Mouse (Mus musculus) forebrain, embryonic 13.5 days (tissue): ENCODE data around the gene Prss48. TPM values are rescaled to one million over a fixed set of nuclear protein-coding genes. Genes with fewer than 3 reads are reported as not detected.

Source experiments
- ATAC-seq: fragments of 200-750 bp; cut with Nextera tagmentation; 2 replicates; pipeline ENCODE4 v1.8.0; 2017
- H3K27ac ChIP-seq: fragments of 300-500 bp; sonication (generic); 2 replicates; pipeline ENCODE4 v1.5.1; 2015; ENCODE audit warnings: inconsistent platforms, mild to moderate bottlenecking, moderate library complexity
- H3K27me3 ChIP-seq: fragments of 300-500 bp; sonication (generic); 2 replicates; pipeline ENCODE4 v1.6.1; 2015; ENCODE audit warnings: mild to moderate bottlenecking, inconsistent platforms
- H3K36me3 ChIP-seq: fragments of 300-500 bp; sonication (generic); 2 replicates; pipeline ENCODE4 v1.6.1; 2015; ENCODE audit warnings: mild to moderate bottlenecking, inconsistent platforms; ENCODE audit not compliant: poor library complexity, severe bottlenecking
- H3K4me1 ChIP-seq: fragments of 300-500 bp; sonication (generic); 2 replicates; pipeline ENCODE4 v1.6.1; 2015; ENCODE audit warnings: inconsistent platforms
- H3K4me2 ChIP-seq: fragments of 300-500 bp; sonication (generic); 2 replicates; pipeline ENCODE4 v1.6.1; 2015; ENCODE audit warnings: inconsistent platforms, mild to moderate bottlenecking, moderate library complexity
- H3K4me3 ChIP-seq: fragments of 300-500 bp; sonication (generic); 2 replicates; pipeline ENCODE4 v1.5.1; 2015; ENCODE audit warnings: mild to moderate bottlenecking, inconsistent platforms
- H3K9ac ChIP-seq: fragments of 300-500 bp; sonication (generic); 2 replicates; pipeline ENCODE4 v1.6.1; 2015; ENCODE audit warnings: mild to moderate bottlenecking, inconsistent platforms
- H3K9me3 ChIP-seq: fragments of 300-500 bp; sonication (generic); replicated peaks from 2 replicates; pipeline ENCODE4 v1.6.1; 2016; ENCODE audit warnings: inconsistent platforms
- WGBS: fragments of 180-500 bp; shearing (Covaris S2); methylation state at CpG from one replicate; pipeline ENCODE4 v1.1.7; 2015; 5-methylcytosine and 5-hydroxymethylcytosine counted together
- polyA plus RNA-seq: library from polyadenylated mRNA; unstranded; fragments of >200 nt; fragmentation: Nextera tagmentation; extraction: Ambion mirVana; gene quantifications from 2 replicates; pipeline ENCODE4 v1.2.1, GENCODE M21; 2015

Gene Prss48
- polyA plus RNA-seq, 1 experiment from 2014 or later, result not detected

GRCm38 (mm10) chr3:86024065-86024795 lies 21.9 kb upstream of the Prss48 start:
- Histone ChIP-seq H3K9ac (no peak overlapping the region), H3K27me3 (no peaks in the 10 kb centered on the region), H3K4me3 (no peak overlapping the region), H3K27ac (no peak overlapping the region), H3K4me1 (no peaks in the 10 kb centered on the region), H3K36me3 (no peaks in the 10 kb centered on the region), H3K4me2 (no peak overlapping the region), H3K9me3 (no peaks in the 10 kb centered on the region)
- 92% methylated on average over 12 of the region's 12 CpGs for WGBS
- ATAC-seq, result no peak

- Histone ChIP-seq H3K4me3 (no peak overlapping the region), H3K27me3 (no peaks in the 10 kb centered on the region), H3K36me3 (no peaks in the 10 kb centered on the region), H3K4me1 (no peaks in the 10 kb centered on the region), H3K27ac (no peak overlapping the region), H3K9ac (no peak overlapping the region), H3K9me3 (no peaks in the 10 kb centered on the region), H3K4me2 (no peak overlapping the region)
- whole genome bisulfite sequencing, result 94% methylated on average over 4 of the region's 4 CpGs
- no peak for ATAC-seq
These were observed 19.4 kb upstream of the Prss48 start for GRCm38 (mm10) chr3:86021651-86022050.

- no peak overlapping the region for H3K4me3 ChIP-seq
- no peaks in the 10 kb centered on the region for H3K4me1 ChIP-seq
- no peaks in the 10 kb centered on the region for H3K27me3 ChIP-seq
- H3K9me3 ChIP-seq, result no peaks in the 10 kb centered on the region
- no peak for ATAC-seq
- H3K27ac ChIP-seq, result no peak overlapping the region
- 92% methylated on average over 16 of the region's 16 CpGs for WGBS
- no peak overlapping the region for H3K4me2 ChIP-seq
- H3K36me3 ChIP-seq, result no peaks in the 10 kb centered on the region
- no peak overlapping the region for H3K9ac ChIP-seq
These were observed 18.8 kb upstream of the Prss48 start for GRCm38 (mm10) chr3:86020921-86021650.

GRCm38 (mm10) chr3:86017484-86017883 lies 15.2 kb upstream of the Prss48 start:
- Histone ChIP-seq H3K9ac (no peak overlapping the region), H3K4me2 (no peak overlapping the region), H3K4me1 (no peaks in the 10 kb centered on the region), H3K27me3 (no peaks in the 10 kb centered on the region), H3K9me3 (no peaks in the 10 kb centered on the region), H3K36me3 (no peaks in the 10 kb centered on the region), H3K27ac (no peak overlapping the region), H3K4me3 (no peak overlapping the region)
- ATAC-seq, result peak; percentile 81
- WGBS, result 68% methylated on average over 8 of the region's 8 CpGs

GRCm38 (mm10) chr3:86016965-86017364 lies 14.7 kb upstream of the Prss48 start:
- Histone ChIP-seq H3K9ac (no peak overlapping the region), H3K4me2 (no peak overlapping the region), H3K9me3 (no peaks in the 10 kb centered on the region), H3K4me3 (no peak overlapping the region), H3K4me1 (no peaks in the 10 kb centered on the region), H3K27me3 (no peaks in the 10 kb centered on the region), H3K36me3 (no peaks in the 10 kb centered on the region), H3K27ac (no peak overlapping the region)
- no peak for ATAC-seq
- 98% methylated on average over 1 of the region's 1 CpGs for WGBS

- no peak overlapping the region for H3K27ac ChIP-seq
- H3K36me3 ChIP-seq, result no peaks in the 10 kb centered on the region
- H3K9me3 ChIP-seq, result no peaks in the 10 kb centered on the region
- no peak overlapping the region for H3K4me2 ChIP-seq
- no peaks in the 10 kb centered on the region for H3K4me1 ChIP-seq
- H3K9ac ChIP-seq, result no peak overlapping the region
- H3K27me3 ChIP-seq, result no peaks in the 10 kb centered on the region
- no peak for ATAC-seq
- 90% methylated on average over 10 of the region's 10 CpGs for WGBS
- H3K4me3 ChIP-seq, result no peak overlapping the region
These were observed 11.5 kb upstream of the Prss48 start for GRCm38 (mm10) chr3:86013837-86014236.

- Histone ChIP-seq H3K4me2 (no peak overlapping the region), H3K9ac (no peak overlapping the region), H3K27ac (no peak overlapping the region), H3K9me3 (no peaks in the 10 kb centered on the region), H3K4me3 (no peak overlapping the region), H3K36me3 (no peaks in the 10 kb centered on the region), H3K27me3 (no peaks in the 10 kb centered on the region), H3K4me1 (no peaks in the 10 kb centered on the region)
- ATAC-seq, result no peak
- WGBS, result 79% methylated on average over 3 of the region's 3 CpGs
These were observed 9.5 kb upstream of the Prss48 start for GRCm38 (mm10) chr3:86011833-86012232.

- Histone ChIP-seq H3K9me3 (no peaks in the 10 kb centered on the region), H3K27me3 (no peaks in the 10 kb centered on the region), H3K36me3 (no peaks in the 10 kb centered on the region), H3K9ac (no peak overlapping the region), H3K4me1 (no peaks in the 10 kb centered on the region), H3K27ac (no peak overlapping the region), H3K4me2 (no peak overlapping the region), H3K4me3 (no peak overlapping the region)
- WGBS, result 91% methylated on average over 6 of the region's 6 CpGs
- ATAC-seq, result no peak
These were observed 9.1 kb upstream of the Prss48 start for GRCm38 (mm10) chr3:86011373-86011772.

- 74% methylated on average over 3 of the region's 3 CpGs for WGBS
- Histone ChIP-seq H3K27me3 (no peaks in the 10 kb centered on the region), H3K4me1 (no peaks in the 10 kb centered on the region), H3K9ac (no peak overlapping the region), H3K36me3 (no peaks in the 10 kb centered on the region), H3K4me2 (no peak overlapping the region), H3K27ac (no peak overlapping the region), H3K9me3 (no peaks in the 10 kb centered on the region), H3K4me3 (no peak overlapping the region)
- ATAC-seq, result no peak
These were observed 8.3 kb upstream of the Prss48 start for GRCm38 (mm10) chr3:86010618-86011017.

GRCm38 (mm10) chr3:86004751-86005150 lies 2.5 kb upstream of the Prss48 start:
- no peaks in the 10 kb centered on the region for H3K27me3 ChIP-seq
- no peak overlapping the region for H3K9ac ChIP-seq
- no peak overlapping the region for H3K27ac ChIP-seq
- ATAC-seq, result no peak
- 89% methylated on average over 10 of the region's 10 CpGs for whole genome bisulfite sequencing
- no peaks in the 10 kb centered on the region for H3K36me3 ChIP-seq
- H3K4me2 ChIP-seq, result no peak overlapping the region
- no peak overlapping the region for H3K4me3 ChIP-seq
- no peaks in the 10 kb centered on the region for H3K9me3 ChIP-seq
- H3K4me1 ChIP-seq, result no peaks in the 10 kb centered on the region

GRCm38 (mm10) chr3:86002940-86003339 lies 649 bp upstream of the Prss48 start:
- no peak for ATAC-seq
- Histone ChIP-seq H3K4me2 (no peak overlapping the region), H3K9ac (no peak overlapping the region), H3K36me3 (no peaks in the 10 kb centered on the region), H3K27ac (no peak overlapping the region), H3K4me1 (no peaks in the 10 kb centered on the region), H3K9me3 (no peaks in the 10 kb centered on the region), H3K27me3 (no peaks in the 10 kb centered on the region), H3K4me3 (no peak overlapping the region)
- 89% methylated on average over 5 of the region's 5 CpGs for WGBS

GRCm38 (mm10) chr3:86001271-86001670 lies 1.0 kb downstream of the Prss48 start:
- Histone ChIP-seq H3K4me3 (no peak overlapping the region), H3K36me3 (no peaks in the 10 kb centered on the region), H3K27ac (no peak overlapping the region), H3K4me1 (no peaks in the 10 kb centered on the region), H3K9me3 (no peaks in the 10 kb centered on the region), H3K27me3 (no peaks in the 10 kb centered on the region), H3K9ac (no peak overlapping the region), H3K4me2 (no peak overlapping the region)
- no peak for ATAC-seq
- WGBS, result 92% methylated on average over 3 of the region's 3 CpGs
